In the genomic region with DNA sequence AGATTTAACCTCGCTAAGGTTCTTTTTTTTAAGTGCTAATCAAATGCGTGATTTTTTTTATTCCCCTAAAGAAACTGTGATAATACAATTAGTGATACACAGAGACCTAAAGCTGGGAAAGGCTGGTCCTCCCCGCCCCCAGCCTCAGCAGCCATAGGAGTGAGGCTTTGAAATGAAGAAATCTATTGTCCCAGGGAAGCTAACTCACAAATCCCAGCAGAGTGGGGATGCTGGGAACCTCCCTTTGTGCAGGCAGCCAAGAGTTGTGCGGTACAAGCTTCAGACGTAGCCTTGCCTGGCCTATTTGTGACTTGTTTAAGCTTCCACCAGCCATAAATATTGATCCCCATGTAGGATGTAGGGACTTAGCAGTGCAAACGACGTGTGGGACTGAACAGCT, we compare ENCODE assay signal across 12 mouse cellular contexts. TPM values are rescaled to one million over a fixed set of nuclear protein-coding genes. Genes with fewer than 3 reads are reported as not detected.
DNase-seq lines count a peak whose midpoint lies in the region; ATAC-seq and TF ChIP-seq lines count a peak whose summit lies in the region.
"Had no signal": no experiment of that assay in that cellular context is flagged by ENCODE, and none has a peak within 500 bp of the region (broad histone marks: within the 10 kb centered on the region; RNA-seq: fewer than 3 reads in every experiment).

No protein-coding gene starts in this region.

- H3K9ac ChIP-seq in stomach, embryonic 14.5 days (replicated peaks; ENCODE audit: low read depth, low read length), result no peak overlapping the region
- no peak overlapping the region for H3K9ac ChIP-seq in stomach, postnatal 0 days (ENCODE audit: low read length)
- peak overlapping the region; percentile 28; the same call in 1 of the 2 replicates for H3K9ac ChIP-seq in forebrain, embryonic 15.5 days (replicated peaks)
- H3K9ac ChIP-seq in midbrain, embryonic 12.5 days (replicated peaks), result no peak overlapping the region
- H3K9ac ChIP-seq: kidney, embryonic 15.5 days had no signal

- no peak overlapping the region for H3K4me2 ChIP-seq in stomach, embryonic 14.5 days (replicated peaks; ENCODE audit: low read depth, low read length)
- no peak overlapping the region for H3K4me2 ChIP-seq in stomach, postnatal 0 days (replicated peaks; ENCODE audit: low read depth)
- H3K4me2 ChIP-seq in forebrain, embryonic 15.5 days (replicated peaks), result peak overlapping the region; percentile 28
- peak overlapping the region; percentile 39 for H3K4me2 ChIP-seq in midbrain, embryonic 12.5 days (replicated peaks)
- H3K4me2 ChIP-seq: kidney, embryonic 15.5 days had no signal

- H3K36me3 ChIP-seq in stomach, embryonic 14.5 days (ENCODE audit: control insufficient read depth, insufficient read depth, low read length), result no peaks in the 10 kb centered on the region
- no peaks in the 10 kb centered on the region for H3K36me3 ChIP-seq in stomach, postnatal 0 days (ENCODE audit: control insufficient read depth, insufficient read depth, low read length)
- no peaks in the 10 kb centered on the region for H3K36me3 ChIP-seq in forebrain, embryonic 15.5 days
- peaks cover 20% of the 10 kb centered on the region; the same call in 1 of the 2 replicates for H3K36me3 ChIP-seq in midbrain, embryonic 12.5 days
- H3K36me3 ChIP-seq: kidney, embryonic 15.5 days had no signal

- 14% methylated on average over 7 of the region's 7 CpGs for WGBS in stomach, embryonic 14.5 days
- 33% methylated on average over 7 of the region's 7 CpGs for WGBS in stomach, postnatal 0 days
- 2% methylated on average over 7 of the region's 7 CpGs for WGBS in forebrain, embryonic 15.5 days
- 6% methylated on average over 7 of the region's 7 CpGs for WGBS in midbrain, embryonic 12.5 days

- no peak for ATAC-seq in stomach, embryonic 14.5 days (ENCODE audit: insufficient number of reproducible peaks, insufficient read depth, low FRiP score, low read depth)
- ATAC-seq in stomach, postnatal 0 days (ENCODE audit: low FRiP score, low TSS enrichment), result no peak
- peak; percentile 83 for ATAC-seq in forebrain, embryonic 15.5 days (replicated peaks)
- ATAC-seq in midbrain, embryonic 12.5 days (ENCODE audit: low FRiP score, low read depth), result peak; percentile 88

- H3K4me1 ChIP-seq in stomach, embryonic 14.5 days (ENCODE audit: control insufficient read depth, insufficient read depth, low read length), result 0 out of 2 replicates have a peak, but pooled peaks cover 9% of the 10 kb centered on the region
- no peaks in the 10 kb centered on the region for H3K4me1 ChIP-seq in stomach, postnatal 0 days (replicated peaks; ENCODE audit: control insufficient read depth, insufficient read depth)
- peaks cover 60% of the 10 kb centered on the region for H3K4me1 ChIP-seq in forebrain, embryonic 15.5 days
- H3K4me1 ChIP-seq in midbrain, embryonic 12.5 days, result peaks cover 66% of the 10 kb centered on the region

- DNase-seq in stomach, postnatal 0 days (ENCODE audit: low spot score), result no peak
- peak; percentile 35 for DNase-seq in testis, postnatal 14 days (ENCODE audit: low spot score)
- DNase-seq in adipocyte (ENCODE audit: low spot score), result no peak
- DNase-seq in layer of hippocampus, adult 18-20 months (ENCODE audit: low spot score in 2 of 2), result no peak
- DNase-seq in T-cell, adult 2 months (ENCODE audit: low spot score), result no peak
- DNase-seq: adrenal gland, postnatal 25 days; gastrocnemius, postnatal 25 days; right cerebral cortex, postnatal 14 days had no signal

- TF ChIP-seq CTCF in stomach, postnatal 0 days (IDR thresholded peaks at IDR 0.05; ENCODE audit: low read depth), result no peak

- no peak overlapping the region for H3K4me3 ChIP-seq in stomach, embryonic 14.5 days (ENCODE audit: low read depth, low read length)
- no peak overlapping the region for H3K4me3 ChIP-seq in stomach, postnatal 0 days (ENCODE audit: low read depth, low read length)
- no peak overlapping the region for H3K4me3 ChIP-seq in forebrain, embryonic 15.5 days
- H3K4me3 ChIP-seq in midbrain, embryonic 12.5 days, result peak overlapping the region; percentile 14; the same call in 1 of the 2 replicates
- H3K4me3 ChIP-seq: kidney, embryonic 15.5 days had no signal

- peak overlapping the region; percentile 36; the same call in 1 of the 2 replicates for H3K27ac ChIP-seq in stomach, embryonic 14.5 days (ENCODE audit: low read length)
- no peak overlapping the region for H3K27ac ChIP-seq in stomach, postnatal 0 days (replicated peaks)
- peak overlapping the region; percentile 89 for H3K27ac ChIP-seq in forebrain, embryonic 15.5 days (replicated peaks)
- H3K27ac ChIP-seq in midbrain, embryonic 12.5 days (replicated peaks), result peak overlapping the region; percentile 97
- H3K27ac ChIP-seq: kidney, embryonic 15.5 days had no signal

- no peaks in the 10 kb centered on the region for H3K27me3 ChIP-seq in stomach, embryonic 14.5 days (ENCODE audit: control insufficient read depth, insufficient read depth, low read length)
- no peaks in the 10 kb centered on the region for H3K27me3 ChIP-seq in stomach, postnatal 0 days (ENCODE audit: control insufficient read depth, insufficient read depth, low read length)
- no peaks in the 10 kb centered on the region for H3K27me3 ChIP-seq in forebrain, embryonic 15.5 days
- H3K27me3 ChIP-seq in midbrain, embryonic 12.5 days, result no peaks in the 10 kb centered on the region
- H3K27me3 ChIP-seq: kidney, embryonic 15.5 days had no signal

- no peak for TF ChIP-seq EP300 in stomach, postnatal 0 days (optimal IDR thresholded peaks at IDR 0.05)

- no peaks in the 10 kb centered on the region for H3K9me3 ChIP-seq in stomach, embryonic 14.5 days (ENCODE audit: control insufficient read depth, low read depth, low read length)
- H3K9me3 ChIP-seq in stomach, postnatal 0 days (ENCODE audit: control insufficient read depth, low read length), result no peaks in the 10 kb centered on the region
- no peaks in the 10 kb centered on the region for H3K9me3 ChIP-seq in forebrain, embryonic 15.5 days
- H3K9me3 ChIP-seq in midbrain, embryonic 12.5 days, result no peaks in the 10 kb centered on the region
- H3K9me3 ChIP-seq: kidney, embryonic 15.5 days had no signal

RNA-seq across cellular contexts. Expression of a gene that starts 43.8 kb away (rescaled TPM):
- polyA plus RNA-seq in stomach, embryonic 14.5 days (2014; fragmentation: Nextera tagmentation; extraction: Ambion mirVana), result 13.3 and 15.3 TPM in 2 replicates
- polyA plus RNA-seq in stomach, postnatal 0 days (2015; fragmentation: Nextera tagmentation; extraction: Ambion mirVana), result 1.5 and 1.6 TPM in 2 replicates
- 33.7 and 34.0 TPM in 2 replicates for polyA plus RNA-seq in forebrain, embryonic 15.5 days (2015; fragmentation: Nextera tagmentation; extraction: Ambion mirVana)
- 60.5 and 63.7 TPM in 2 replicates for polyA plus RNA-seq in midbrain, embryonic 12.5 days (2016; fragmentation: Nextera tagmentation; extraction: Ambion mirVana)
- 100 to 1,000 TPM; 276 to 280 TPM for total RNA-seq in layer of hippocampus, adult 18-20 months (2021)

Comparison
In these comparisons a context has a peak if more than half of its experiments do, and no peak if none do; other contexts are left out.
1. ATAC-seq: peak in forebrain, embryonic 15.5 days (single experiment) and midbrain, embryonic 12.5 days (single experiment); none in stomach, embryonic 14.5 days (single experiment) and stomach, postnatal 0 days (single experiment).
2. H3K4me2 ChIP-seq: peak in forebrain, embryonic 15.5 days (single experiment) and midbrain, embryonic 12.5 days (single experiment); none in stomach, embryonic 14.5 days (single experiment) and stomach, postnatal 0 days (single experiment).